Mouse (Mus musculus): ENCODE results near the gene Slc41a2.
A peak's percentile ranks its signal among the peaks of the same experiment; 100 is the strongest.

Slc41a2 gene

DNA sequence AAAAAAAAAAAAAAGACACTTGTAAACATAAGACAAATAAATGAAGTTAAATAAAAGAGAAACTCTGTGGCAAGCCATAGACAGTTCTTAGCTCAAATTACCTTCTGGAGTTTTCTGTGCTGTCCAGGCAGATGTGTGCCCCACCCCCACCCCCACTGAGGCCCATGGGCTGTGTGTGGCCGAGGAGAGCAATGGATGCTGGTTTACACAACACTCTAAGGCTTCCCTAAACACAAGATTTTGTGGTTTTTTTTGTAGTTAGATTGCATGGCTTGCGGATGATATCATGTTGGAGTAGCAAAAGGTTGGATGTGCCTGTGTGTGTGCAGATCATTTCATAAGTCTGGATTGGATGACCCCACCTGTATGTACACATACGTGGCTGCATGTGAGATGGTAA is 116.8 kb downstream of the Slc41a2 start:
- no peak for DNase-seq (ENCODE audit: low spot score)

- no peak for DNase-seq (ENCODE audit: low spot score)
These were observed 117.5 kb downstream of the Slc41a2 start for GRCm38 (mm10) chr10:83220217-83220616.

GRCm38 (mm10) chr10:83219729-83220128 is 118.0 kb downstream of the Slc41a2 start:
- peak; percentile 87 for DNase-seq (ENCODE audit: low spot score)

DNA sequence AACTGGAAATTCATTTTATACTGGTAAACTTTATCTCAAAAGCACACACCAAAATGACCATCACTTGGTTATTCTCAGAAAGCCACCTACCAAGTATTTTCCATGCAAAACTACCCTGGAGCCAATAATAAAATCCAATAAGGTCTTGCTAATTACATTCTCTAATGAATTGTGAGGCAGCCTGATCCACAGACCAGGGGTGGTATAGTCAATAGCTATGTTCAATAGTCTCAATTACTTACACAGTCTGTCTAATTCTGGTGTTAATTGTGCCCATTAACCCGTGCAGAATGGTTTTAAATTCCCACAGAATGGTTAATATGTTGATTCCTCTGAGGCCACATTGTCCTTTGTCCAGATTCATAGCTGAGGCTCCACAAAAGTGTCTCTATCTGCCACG is 118.9 kb downstream of the Slc41a2 start:
- no peak for DNase-seq (ENCODE audit: low spot score)

DNA sequence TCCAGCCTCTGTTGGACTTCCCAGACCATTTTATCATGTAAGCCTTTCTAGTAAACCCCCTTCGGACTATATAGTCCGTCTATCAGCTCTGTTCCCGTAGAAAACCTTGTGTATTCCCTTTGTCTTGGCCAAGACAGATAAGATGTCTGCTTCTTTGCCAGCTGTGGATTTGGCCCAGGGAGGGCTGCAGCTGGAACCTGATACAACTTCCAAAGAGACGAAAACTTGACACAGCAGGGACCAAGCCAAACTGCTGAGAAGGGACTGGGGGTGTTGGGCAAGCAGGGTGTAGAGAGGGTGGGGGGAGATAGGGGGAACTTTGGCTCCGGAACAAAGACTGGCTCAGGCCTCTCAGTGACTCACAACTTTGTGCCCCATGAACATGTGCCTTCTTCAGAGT is 120.4 kb downstream of the Slc41a2 start:
- no peak for DNase-seq (ENCODE audit: low spot score)

DNA sequence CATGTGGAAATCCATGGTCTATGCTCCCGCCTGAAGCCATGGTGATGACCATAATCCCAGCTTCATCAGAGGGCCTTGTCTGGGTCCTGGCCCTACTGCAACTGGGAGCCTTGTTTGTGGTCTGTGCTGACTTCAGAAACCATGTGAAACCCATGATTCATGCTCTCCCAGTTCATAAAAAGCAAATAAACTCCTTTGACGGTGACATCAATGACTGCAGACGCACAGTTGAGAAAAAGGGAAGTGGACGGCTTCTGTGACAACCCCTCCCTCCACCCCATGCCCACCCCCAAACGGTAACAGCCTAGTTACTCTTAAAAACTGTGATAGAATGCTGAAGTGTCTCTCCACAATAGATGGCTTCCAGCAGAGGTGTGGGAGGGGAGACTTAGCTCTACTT is 122.1 kb downstream of the Slc41a2 start:
- DNase-seq (ENCODE audit: low spot score) = no peak

- no peak for DNase-seq (ENCODE audit: low spot score)
These were observed 125.1 kb downstream of the Slc41a2 start for GRCm38 (mm10) chr10:83212618-83213017.

GRCm38 (mm10) chr10:83210968-83211583 is 126.6 kb downstream of the Slc41a2 start:
- DNase-seq (ENCODE audit: low spot score) = peak; percentile 70

DNA sequence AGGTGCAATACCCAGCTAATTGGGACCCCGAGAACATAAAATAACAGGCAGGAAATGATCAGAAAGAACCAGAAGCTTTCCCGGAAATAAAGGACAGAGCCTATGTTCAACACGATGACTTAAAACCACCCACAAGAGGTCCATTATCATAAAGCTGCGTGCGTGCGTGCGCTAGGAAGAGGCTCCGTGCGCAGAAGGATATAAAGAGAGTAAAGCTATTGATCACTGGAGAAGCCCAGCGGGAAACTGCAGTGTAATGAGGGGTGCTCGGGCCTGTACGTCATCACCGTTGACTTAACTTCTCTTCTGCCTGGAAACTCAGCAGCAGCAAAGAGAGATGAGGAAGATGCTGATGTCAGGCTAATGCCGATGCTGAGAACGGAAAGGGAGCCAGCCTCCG is 127.6 kb downstream of the Slc41a2 start:
- DNase-seq (ENCODE audit: low spot score) = no peak

DNA sequence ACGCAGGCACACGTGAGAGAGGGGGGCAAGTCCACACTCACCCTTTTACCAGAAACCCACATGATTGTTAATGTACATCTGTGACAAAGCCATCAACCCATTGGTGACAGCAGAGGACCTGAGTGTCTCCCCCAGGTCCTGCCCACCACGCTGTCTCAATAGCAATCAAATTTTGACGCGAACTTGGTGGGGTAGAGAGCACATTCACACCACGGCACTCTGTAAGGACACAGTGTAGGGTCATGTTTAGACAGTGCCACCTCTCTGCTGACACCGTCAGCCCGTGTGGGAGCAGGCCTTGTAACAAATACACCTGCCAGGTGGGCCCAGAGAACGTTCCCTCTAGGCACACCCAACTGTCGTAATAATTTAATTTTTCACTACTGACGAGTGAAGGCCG is 128.3 kb downstream of the Slc41a2 start:
- DNase-seq (ENCODE audit: low spot score) = no peak

- DNase-seq (ENCODE audit: low spot score) = no peak
These were observed 129.2 kb downstream of the Slc41a2 start for GRCm38 (mm10) chr10:83208436-83208835.

- DNase-seq (ENCODE audit: low spot score) = no peak
These were observed 134.6 kb downstream of the Slc41a2 start for GRCm38 (mm10) chr10:83202906-83203702.

- no peak for DNase-seq (ENCODE audit: low spot score)
These were observed 136.2 kb downstream of the Slc41a2 start for GRCm38 (mm10) chr10:83201525-83201924.

GRCm38 (mm10) chr10:83199290-83199689 is 138.4 kb downstream of the Slc41a2 start:
- no peak for DNase-seq (ENCODE audit: low spot score)

DNA sequence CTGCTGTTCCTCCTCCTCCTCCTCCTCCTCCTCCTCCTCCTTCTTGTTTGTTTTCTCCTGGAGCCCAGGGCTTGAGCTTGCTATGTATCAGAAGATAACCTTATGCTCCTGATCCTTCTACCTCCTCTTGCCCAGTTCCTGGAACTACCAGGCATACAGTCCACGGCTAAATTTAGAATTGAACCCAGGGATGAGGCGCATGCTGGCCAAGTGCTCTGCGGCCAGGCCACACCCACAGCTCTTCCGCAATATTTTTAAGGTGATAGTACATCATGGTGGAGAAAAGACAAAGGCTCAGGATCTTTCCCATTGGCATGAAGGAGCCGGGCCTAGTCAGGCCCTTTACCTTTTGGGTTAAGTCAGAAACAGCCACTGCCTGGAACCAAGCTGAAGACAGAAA is 139.0 kb downstream of the Slc41a2 start:
- DNase-seq (ENCODE audit: low spot score) = no peak

DNA sequence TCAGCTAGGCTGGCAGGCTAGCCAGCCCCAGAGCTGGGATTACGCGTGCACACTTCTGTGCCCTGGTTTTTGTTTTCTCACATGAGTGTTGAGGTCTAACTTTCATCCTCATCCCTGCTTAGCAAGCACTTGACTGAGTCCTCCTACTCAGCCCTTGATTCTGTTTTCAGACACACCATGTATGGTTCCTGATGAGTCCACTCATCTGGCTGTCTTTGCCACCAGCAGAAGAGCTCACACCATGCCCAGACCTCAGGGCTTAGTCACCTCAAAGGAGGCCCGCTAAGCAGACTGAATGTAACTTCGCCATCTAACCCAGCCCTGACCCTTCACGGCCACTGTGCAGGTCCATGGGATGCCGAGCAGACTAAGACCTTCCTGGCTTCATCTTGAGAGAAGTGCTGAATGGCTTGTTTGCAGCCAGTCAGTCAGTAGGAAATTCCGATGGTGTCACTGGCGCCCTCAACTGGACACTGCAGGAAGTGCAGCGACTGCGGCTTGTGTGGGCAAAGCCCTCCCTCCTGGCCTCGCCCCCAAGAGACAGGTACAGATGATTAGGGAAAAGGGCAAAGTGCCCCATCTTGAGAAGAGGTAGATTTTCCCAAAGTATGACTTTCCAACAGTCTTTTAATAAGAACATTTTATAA is 139.9 kb downstream of the Slc41a2 start:
- peak; percentile 76 for DNase-seq (ENCODE audit: low spot score)

DNA sequence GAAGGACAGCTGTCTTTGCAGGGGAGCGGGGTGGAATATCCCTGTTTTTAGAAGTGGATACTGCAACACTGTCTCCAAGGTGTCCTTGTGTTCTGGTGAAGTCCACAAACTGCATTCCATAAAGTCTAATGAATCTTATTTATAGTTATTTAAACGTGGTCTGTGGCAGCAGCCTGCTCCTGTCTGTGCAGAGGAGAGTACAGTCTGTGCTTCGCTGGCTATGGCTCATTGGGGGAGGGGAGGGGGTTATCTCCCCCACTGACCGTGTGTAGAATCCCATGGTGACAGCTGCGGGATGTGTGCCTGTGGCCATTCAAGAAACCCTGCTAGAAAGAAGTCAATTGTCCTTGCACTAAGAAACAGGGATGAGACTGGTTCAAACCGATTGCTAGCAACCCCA is 145.7 kb downstream of the Slc41a2 start:
- no peak for DNase-seq (ENCODE audit: low spot score)

DNA sequence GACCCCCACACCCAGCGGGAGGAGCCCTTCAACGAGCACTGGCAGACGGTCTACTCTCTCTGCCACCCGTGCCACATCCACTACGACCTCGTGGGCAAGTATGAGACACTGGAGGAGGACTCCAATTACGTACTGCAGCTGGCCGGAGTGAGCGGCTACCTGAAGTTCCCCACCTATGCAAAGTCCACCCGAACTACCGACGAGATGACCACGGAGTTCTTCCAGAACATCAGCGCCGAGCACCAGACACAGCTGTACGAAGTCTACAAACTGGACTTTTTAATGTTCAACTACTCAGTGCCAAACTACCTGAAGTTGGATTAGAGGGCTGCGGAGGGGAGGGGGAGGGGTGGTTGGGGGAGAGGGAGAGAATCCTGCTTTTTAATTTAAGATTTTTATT is 146.2 kb downstream of the Slc41a2 start:
- DNase-seq (ENCODE audit: low spot score) = no peak

GRCm38 (mm10) chr10:83189071-83189470 is 148.6 kb downstream of the Slc41a2 start:
- DNase-seq (ENCODE audit: low spot score) = no peak

- DNase-seq (ENCODE audit: low spot score) = no peak
These were observed 150.7 kb downstream of the Slc41a2 start for GRCm38 (mm10) chr10:83186984-83187383.

GRCm38 (mm10) chr10:83186167-83186566 is 151.5 kb downstream of the Slc41a2 start:
- no peak for DNase-seq (ENCODE audit: low spot score)

GRCm38 (mm10) chr10:83185121-83185520 is 152.6 kb downstream of the Slc41a2 start:
- DNase-seq (ENCODE audit: low spot score) = no peak

DNA sequence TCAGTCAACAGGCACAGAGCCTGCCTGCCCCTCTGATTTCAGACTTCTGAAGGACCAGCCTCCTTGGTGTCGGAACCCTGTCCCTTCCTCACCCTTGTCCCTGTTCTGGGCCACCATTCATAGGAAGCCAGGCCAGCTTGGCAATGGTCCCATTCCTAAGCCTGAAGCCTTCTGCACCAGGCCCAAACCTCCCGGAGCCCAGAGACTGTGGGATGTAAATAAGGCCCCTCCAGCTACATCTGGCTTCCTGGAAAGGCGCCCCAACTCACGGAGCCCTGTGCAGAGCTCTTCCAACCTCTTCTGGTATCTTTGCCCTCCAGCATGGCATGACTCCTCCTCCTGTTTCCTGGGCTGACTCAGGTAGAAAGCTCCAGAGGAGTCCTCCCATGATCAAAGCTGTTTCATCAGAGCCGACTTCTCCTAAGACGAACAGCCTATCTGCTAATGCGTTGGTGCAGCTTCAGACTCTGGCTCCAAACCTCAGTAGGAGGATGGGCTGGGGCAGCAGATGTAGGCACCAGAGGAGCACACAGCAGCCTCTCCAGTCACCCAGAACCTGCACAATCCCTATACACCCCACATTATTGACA is 153.1 kb downstream of the Slc41a2 start:
- no peak for DNase-seq (ENCODE audit: low spot score)

Measured in embryo, embryonic 10.5 days (tissue).